Mouse (Mus musculus) adrenal gland, postnatal 4 days (tissue): Measurements from ENCODE around the gene Crat. TPM values are rescaled to one million over a fixed set of nuclear protein-coding genes. Genes with fewer than 3 reads are reported as not detected.

Experiments
- DNase-seq, 2 experiments: peaks; one replicate each; pipeline ENCODE4 v3.0.0; 2021 to 2022; ENCODE audit warnings: low spot score in 2 of 2, mixed read lengths in 2 of 2
- total RNA-seq, 2 experiments: library from RNA; stranded (reverse); gene quantifications; 2 replicates each; pipeline ENCODE4 v1.2.3; 2021

Crat gene
- total RNA-seq, 2 experiments from 2014 or later: 77.6 to 90.3 TPM

- no peak for DNase-seq
These were observed 36.3 kb downstream of the Crat start for GRCm38 (mm10) chr2:30379307-30379706.

GRCm38 (mm10) chr2:30377721-30378120, 37.9 kb downstream of the Crat start:
- DNase-seq: no peak

GRCm38 (mm10) chr2:30375893-30376292, 39.7 kb downstream of the Crat start:
- no peak for DNase-seq

GRCm38 (mm10) chr2:30372726-30373125, 42.9 kb downstream of the Crat start:
- no peak for DNase-seq

GRCm38 (mm10) chr2:30371544-30371943, 44.1 kb downstream of the Crat start:
- DNase-seq: no peak

GRCm38 (mm10) chr2:30366203-30366602, 49.4 kb downstream of the Crat start:
- no peak for DNase-seq

GRCm38 (mm10) chr2:30365281-30366069, 50.1 kb downstream of the Crat start:
- DNase-seq: no peak

- peak; percentile 94 to 97 for DNase-seq
These were observed 51.6 kb downstream of the Crat start, which contains the start of gene Miga2 for GRCm38 (mm10) chr2:30363773-30364650. Gene Miga2, plus strand, starts transcription at chr2:30364233.

GRCm38 (mm10) chr2:30362865-30363264, 52.7 kb downstream of the Crat start:
- DNase-seq: no peak

- DNase-seq: no peak
These were observed 55.0 kb downstream of the Crat start for GRCm38 (mm10) chr2:30360626-30361025.

- DNase-seq: peak; percentile 61 to 67
These were observed 56.8 kb downstream of the Crat start, which contains the start of gene Sh3glb2 for GRCm38 (mm10) chr2:30358533-30359531. Gene Sh3glb2, minus strand, starts transcription at chr2:30359337.

GRCm38 (mm10) chr2:30357552-30358510, 57.8 kb downstream of the Crat start:
- no peak for DNase-seq

GRCm38 (mm10) chr2:30356906-30357305, 58.7 kb downstream of the Crat start:
- DNase-seq: no peak

- no peak for DNase-seq
These were observed 59.3 kb downstream of the Crat start for GRCm38 (mm10) chr2:30356266-30356665.

GRCm38 (mm10) chr2:30355861-30356260, 59.8 kb downstream of the Crat start:
- DNase-seq: no peak

- no peak for DNase-seq
These were observed 64.5 kb downstream of the Crat start for GRCm38 (mm10) chr2:30351149-30351548.
